Mouse (Mus musculus) heart, embryonic 16.5 days (tissue): ENCODE measurements at regions not wholly inside any gene's neighbourhood (a gene's known extent, or its start where the extent isn't known, plus 50 kb on each side); places are given as distances from the start of the nearest gene placed in this dataset.

Experiments
- ATAC-seq: fragments of 200-750 bp; cut with Nextera tagmentation; replicated peaks from 2 replicates; pipeline ENCODE4 v1.8.0; 2017; ENCODE audit warnings: moderate number of reproducible peaks; ENCODE audit not compliant: insufficient read depth, low FRiP score; ENCODE audit errors: extremely low read depth
- H3K27ac ChIP-seq: fragments of 300-500 bp; sonication (generic); 2 replicates; pipeline ENCODE4 v1.5.1; 2014; ENCODE audit warnings: mild to moderate bottlenecking, low read length, control low read depth, moderate library complexity
- H3K27me3 ChIP-seq: fragments of 300-500 bp; sonication (generic); 2 replicates; pipeline ENCODE4 v1.6.1; 2014; ENCODE audit warnings: low read length, mixed read lengths; ENCODE audit not compliant: control insufficient read depth, insufficient read depth
- H3K36me3 ChIP-seq: fragments of 300-500 bp; sonication (generic); 2 replicates; pipeline ENCODE4 v1.6.1; 2014; ENCODE audit not compliant: control insufficient read depth, insufficient read depth
- H3K4me1 ChIP-seq: fragments of 300-500 bp; sonication (generic); 2 replicates; pipeline ENCODE4 v1.6.1; 2014; ENCODE audit warnings: low read length, mixed read lengths; ENCODE audit not compliant: control insufficient read depth, insufficient read depth
- H3K4me2 ChIP-seq: fragments of 300-500 bp; sonication (generic); 2 replicates; pipeline ENCODE4 v1.6.1; 2014; ENCODE audit warnings: low read depth, mild to moderate bottlenecking, control low read depth, low read length
- H3K4me3 ChIP-seq: fragments of 300-500 bp; sonication (generic); 2 replicates; pipeline ENCODE4 v1.5.1; 2014; ENCODE audit warnings: mild to moderate bottlenecking, control low read depth, low read length
- H3K9ac ChIP-seq: fragments of 300-500 bp; sonication (generic); 2 replicates; pipeline ENCODE4 v1.6.1; 2014; ENCODE audit warnings: low read length, control low read depth
- H3K9me3 ChIP-seq: fragments of 300-500 bp; sonication (generic); replicated peaks from 2 replicates; pipeline ENCODE4 v1.6.1; 2016; ENCODE audit warnings: low read length; ENCODE audit not compliant: control insufficient read depth
- WGBS: fragments of 180-500 bp; shearing (Covaris S2); extraction: QIAGEN DNeasy Blood & Tissue Kit; methylation state at CpG from one replicate; pipeline ENCODE4 v1.1.7; 2014; 5-methylcytosine and 5-hydroxymethylcytosine counted together

DNA sequence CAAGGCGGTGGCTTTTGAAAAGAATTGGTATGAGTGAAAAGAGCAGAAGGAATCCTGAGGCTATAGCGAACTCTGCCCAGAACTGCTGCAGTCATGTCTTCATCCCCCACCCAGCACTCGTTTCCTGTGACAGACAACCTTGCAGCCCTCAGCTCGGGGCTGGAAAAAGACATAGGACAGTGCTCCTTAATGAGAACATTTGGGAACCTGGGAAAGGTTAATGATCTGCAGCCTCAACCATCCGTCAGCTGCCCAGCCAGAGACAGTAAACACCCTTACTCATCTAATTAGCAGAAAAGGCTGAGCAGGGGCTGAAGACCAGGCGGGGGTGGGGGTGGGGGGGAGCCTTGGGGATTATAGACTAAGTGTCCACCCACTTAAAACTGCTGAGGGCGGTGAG, 76.3 kb upstream of the Arhgap36 start:
- Histone ChIP-seq H3K27me3 (no peaks in the 10 kb centered on the region), H3K4me1 (no peaks in the 10 kb centered on the region), H3K4me3 (no peak overlapping the region), H3K27ac (no peak overlapping the region), H3K9me3 (no peaks in the 10 kb centered on the region), H3K36me3 (no peaks in the 10 kb centered on the region), H3K9ac (no peak overlapping the region), H3K4me2 (no peak overlapping the region)
- no peak for ATAC-seq
- WGBS, result 45% methylated on average over 7 of the region's 7 CpGs

GRCm38 (mm10) chrX:49377067-49377466, 86.7 kb upstream of the Arhgap36 start:
- WGBS, result 24% methylated on average over 8 of the region's 8 CpGs
- no peak for ATAC-seq
- Histone ChIP-seq H3K9me3 (no peaks in the 10 kb centered on the region), H3K9ac (no peak overlapping the region; the same call in 1 of the 2 replicates), H3K4me2 (peak overlapping the region; percentile 47), H3K27ac (no peak overlapping the region), H3K4me3 (peak overlapping the region; percentile 19), H3K36me3 (no peaks in the 10 kb centered on the region), H3K27me3 (no peaks in the 10 kb centered on the region), H3K4me1 (no peaks in the 10 kb centered on the region)

DNA sequence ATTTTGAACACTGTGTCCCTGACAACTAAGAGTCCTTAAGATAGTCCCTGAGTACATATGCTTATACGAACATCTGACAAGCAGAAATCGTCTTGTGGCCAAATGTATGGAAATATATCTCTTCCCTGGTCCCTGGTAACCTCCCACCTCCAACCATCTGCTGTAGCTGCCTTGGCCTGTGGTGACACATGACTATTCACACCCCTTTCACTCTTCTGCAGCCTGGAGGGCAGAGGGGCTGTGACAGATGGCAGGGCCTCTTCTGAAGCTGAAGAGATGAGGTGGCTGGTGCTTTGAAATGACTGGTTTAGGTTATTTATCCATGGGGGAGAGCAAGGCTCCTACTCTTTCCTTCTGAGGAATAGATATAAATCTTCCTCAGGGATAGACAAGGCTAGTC, 82.3 kb upstream of the Enox2 start:
- no peak overlapping the region for H3K9ac ChIP-seq
- 64% methylated on average over 2 of the region's 2 CpGs for WGBS

DNA sequence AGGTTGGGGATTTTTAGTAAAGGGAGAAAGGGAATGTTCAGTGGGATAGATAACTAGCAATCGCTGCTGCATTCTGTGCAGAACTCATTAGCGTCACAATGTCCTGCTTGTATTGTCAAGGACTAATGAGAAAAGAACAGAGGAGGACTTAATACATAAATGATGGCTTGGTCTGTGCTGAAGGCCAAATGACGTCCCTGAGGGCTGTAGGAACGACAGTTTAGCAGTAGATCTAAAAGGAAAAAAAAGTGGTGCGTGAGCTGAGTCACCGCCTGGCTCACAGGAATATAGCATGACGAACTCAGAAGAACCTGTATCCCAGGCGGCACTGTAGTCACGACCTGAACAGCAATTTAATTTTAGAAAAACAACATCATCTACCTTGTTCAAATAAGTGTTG, 81.3 kb upstream of the Enox2 start:
- Histone ChIP-seq H3K4me3 (no peak overlapping the region), H3K27me3 (no peaks in the 10 kb centered on the region), H3K36me3 (no peaks in the 10 kb centered on the region), H3K27ac (no peak overlapping the region), H3K4me1 (no peaks in the 10 kb centered on the region), H3K9me3 (no peaks in the 10 kb centered on the region), H3K9ac (no peak overlapping the region), H3K4me2 (no peak overlapping the region)
- no peak for ATAC-seq
- 70% methylated on average over 9 of the region's 9 CpGs for WGBS

More for the DNA sequence above, 82.3 kb upstream of the Enox2 start:
- no peaks in the 10 kb centered on the region for H3K27me3 ChIP-seq
- H3K4me2 ChIP-seq, result no peak overlapping the region
- H3K27ac ChIP-seq, result no peak overlapping the region
- no peaks in the 10 kb centered on the region for H3K36me3 ChIP-seq
- H3K4me1 ChIP-seq, result no peaks in the 10 kb centered on the region
- no peak overlapping the region for H3K4me3 ChIP-seq
- H3K9me3 ChIP-seq, result no peaks in the 10 kb centered on the region
- no peak for ATAC-seq

DNA sequence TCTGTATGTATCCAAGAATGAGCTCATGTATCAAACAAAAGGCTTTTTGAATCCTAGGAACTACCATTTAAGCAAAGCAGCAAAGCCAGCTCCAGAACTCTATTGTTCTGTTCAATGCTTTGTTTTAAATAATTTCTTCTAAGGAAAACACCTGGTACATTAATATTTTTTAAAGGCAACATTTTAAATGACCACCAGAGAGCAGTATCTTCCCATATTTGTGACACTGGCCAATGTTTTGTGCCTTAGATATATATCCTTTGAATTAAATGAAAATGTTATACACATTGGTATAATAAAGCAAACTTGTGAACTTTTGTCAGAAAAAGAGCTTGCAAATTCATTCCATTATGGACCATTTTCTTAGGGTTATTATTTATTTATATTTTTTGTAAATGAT, 58.4 kb upstream of the Enox2 start:
- no peaks in the 10 kb centered on the region for H3K4me1 ChIP-seq
- H3K27me3 ChIP-seq, result no peaks in the 10 kb centered on the region
- H3K4me2 ChIP-seq, result no peak overlapping the region
- no peak overlapping the region for H3K4me3 ChIP-seq
- H3K9ac ChIP-seq, result no peak overlapping the region
- no peaks in the 10 kb centered on the region for H3K9me3 ChIP-seq
- ATAC-seq, result no peak
- no peak overlapping the region for H3K27ac ChIP-seq
- no peaks in the 10 kb centered on the region for H3K36me3 ChIP-seq
